Mouse (Mus musculus) MEL (cell line): ENCODE data around the gene Myh9. TPM values are rescaled to one million over a fixed set of nuclear protein-coding genes. Genes with fewer than 3 reads are reported as not detected.

Experiments used
- DNase-seq: peaks from one replicate; pipeline ENCODE4 v3.0.0; 2011; ENCODE audit warnings: low read depth, low spot score
- H3K27ac ChIP-seq: 2 replicates; pipeline ENCODE4 v1.5.1; 2012; ENCODE audit warnings: low read depth, mild to moderate bottlenecking, control low read depth, low read length, moderate library complexity; ENCODE audit not compliant: control insufficient read depth
- H3K27me3 ChIP-seq, 2 experiments: fragments of 150-350 bp in 1 of 2; sonication (generic) in 1 of 2; 2 replicates each; pipeline ENCODE4 v1.6.1; 2012; ENCODE audit warnings: low read length in 2 of 2, mild to moderate bottlenecking in 2 of 2, improper control_type of control experiment in 1 of 2, moderate library complexity in 1 of 2; ENCODE audit not compliant: insufficient read depth in 2 of 2, control insufficient read depth in 1 of 2
- H3K36me3 ChIP-seq, 2 experiments: 2 replicates each; pipeline ENCODE4 v1.6.1; 2012 to 2014; ENCODE audit warnings: low read length in 2 of 2, improper control_type of control experiment in 1 of 2, inconsistent platforms in 1 of 2, mild to moderate bottlenecking in 1 of 2; ENCODE audit not compliant: insufficient read depth in 2 of 2, control insufficient read depth in 1 of 2
- H3K4me1 ChIP-seq, 2 experiments: fragments of 150-350 bp in 1 of 2; sonication (generic) in 1 of 2; 2 replicates each; pipeline ENCODE4 v1.6.1; 2012; ENCODE audit warnings: low read length in 2 of 2, improper control_type of control experiment in 1 of 2, mild to moderate bottlenecking in 1 of 2; ENCODE audit not compliant: insufficient read depth in 2 of 2, control insufficient read depth in 1 of 2
- H3K4me3 ChIP-seq, 2 experiments: fragments of 150-350 bp in 1 of 2; sonication (generic) in 1 of 2; 2 replicates each; pipeline ENCODE4 v1.5.1; 2012; ENCODE audit warnings: low read depth in 2 of 2, low read length in 2 of 2, mild to moderate bottlenecking in 2 of 2, moderate library complexity in 2 of 2, control low read depth in 1 of 2, improper control_type of control experiment in 1 of 2; ENCODE audit not compliant: control insufficient read depth in 1 of 2, insufficient read depth in 1 of 2
- H3K79me2 ChIP-seq: 2 replicates; pipeline ENCODE4 v1.6.1; 2012; ENCODE audit warnings: mild to moderate bottlenecking, low read length, moderate library complexity; ENCODE audit not compliant: control insufficient read depth, poor library complexity, insufficient read depth
- H3K9ac ChIP-seq: 2 replicates; pipeline ENCODE4 v1.6.1; 2012; ENCODE audit warnings: low read depth, mild to moderate bottlenecking, control low read depth, low read length, moderate library complexity; ENCODE audit not compliant: control insufficient read depth, poor library complexity, severe bottlenecking
- H3K9me3 ChIP-seq: fragments of 150-350 bp; sonication (generic); replicated peaks from 2 replicates; pipeline ENCODE4 v1.6.1; 2012; ENCODE audit warnings: mild to moderate bottlenecking, low read length, improper control_type of control experiment, moderate library complexity; ENCODE audit not compliant: insufficient read depth
- CTCF ChIP-seq, 3 experiments: IDR thresholded peaks in 2 of 3; conservative IDR thresholded peaks in 1 of 3; 2 replicates each; pipeline ENCODE4 v1.5.1; 2011 to 2012; ENCODE audit warnings: low read length in 3 of 3, low read depth in 2 of 3, mild to moderate bottlenecking in 2 of 3, improper control_type of control experiment in 1 of 3, inconsistent platforms in 1 of 3, mixed read lengths in 1 of 3, moderate library complexity in 1 of 3; ENCODE audit not compliant: control insufficient read depth in 1 of 3, insufficient read depth in 1 of 3, poor library complexity in 1 of 3, severe bottlenecking in 1 of 3
- E2F4 ChIP-seq: IDR thresholded peaks from 2 replicates; pipeline ENCODE4 v1.6.1; 2011; ENCODE audit warnings: low read depth, low read length, improper control_type of control experiment, borderline replicate concordance
- GABPA ChIP-seq: IDR thresholded peaks from 2 replicates; pipeline ENCODE4 v1.6.1; 2012; ENCODE audit warnings: low read depth, mild to moderate bottlenecking, inconsistent platforms, low read length, improper control_type of control experiment, moderate library complexity
- HCFC1 ChIP-seq: IDR thresholded peaks from 2 replicates; pipeline ENCODE4 v1.6.1; 2012; ENCODE audit warnings: low read depth, mild to moderate bottlenecking, inconsistent platforms, low read length, improper control_type of control experiment, moderate library complexity
- KAT2A ChIP-seq: conservative IDR thresholded peaks from 2 replicates; pipeline ENCODE4 v1.6.1; 2012; ENCODE audit warnings: low read depth, low read length, improper control_type of control experiment, inconsistent platforms
- MAZ ChIP-seq: IDR thresholded peaks from 2 replicates; pipeline ENCODE4 v1.6.1; 2012; ENCODE audit warnings: low read depth, mild to moderate bottlenecking, inconsistent platforms, low read length, improper control_type of control experiment
- MEF2A ChIP-seq: IDR thresholded peaks from 2 replicates; pipeline ENCODE4 v1.6.1; 2014; ENCODE audit warnings: low read depth, mild to moderate bottlenecking, inconsistent platforms, low read length, improper control_type of control experiment; ENCODE audit not compliant: poor library complexity, insufficient replicate concordance, severe bottlenecking; ENCODE audit errors: extremely low read depth
- MXI1 ChIP-seq: IDR thresholded peaks from 2 replicates; pipeline ENCODE4 v1.6.1; 2011; ENCODE audit warnings: mild to moderate bottlenecking, low read depth, low read length, improper control_type of control experiment
- MYC ChIP-seq: IDR thresholded peaks from 2 replicates; pipeline ENCODE4 v1.6.1; 2011; ENCODE audit warnings: low read depth, mild to moderate bottlenecking, low read length, improper control_type of control experiment, moderate library complexity
- NELFE ChIP-seq: IDR thresholded peaks from 2 replicates; pipeline ENCODE4 v1.6.1; 2011; ENCODE audit warnings: low read depth, low read length, improper control_type of control experiment
- POLR2AphosphoS2 ChIP-seq: IDR thresholded peaks from 2 replicates; pipeline ENCODE4 v1.6.1; 2011; ENCODE audit warnings: low read length, improper control_type of control experiment
- RCOR1 ChIP-seq: IDR thresholded peaks from 2 replicates; pipeline ENCODE4 v1.6.1; 2012; ENCODE audit warnings: low read depth, mild to moderate bottlenecking, inconsistent platforms, low read length, improper control_type of control experiment
- SMC3 ChIP-seq: IDR thresholded peaks from 2 replicates; pipeline ENCODE4 v1.6.1; 2011; ENCODE audit warnings: low read depth, low read length, improper control_type of control experiment
- TAL1 ChIP-seq: IDR thresholded peaks from 2 replicates; pipeline ENCODE4 v1.6.1; 2012; ENCODE audit warnings: mild to moderate bottlenecking, inconsistent platforms, low read length, moderate library complexity, mixed read lengths
- polyA plus RNA-seq, 2 experiments: library from polyadenylated mRNA; stranded (reverse) in 1 of 2; unstranded in 1 of 2; fragments of >175 nt in 1 of 2; fragments of >200 nt in 1 of 2; gene quantifications; 2 replicates each; pipeline versions ENCODE4 v1.2.1 to v1.2.4; 2012; ENCODE audit warnings: low replicate concordance in 2 of 2, low read depth in 1 of 2; ENCODE audit not compliant: insufficient read length in 2 of 2, insufficient read depth in 1 of 2, missing spikeins in 1 of 2
- total RNA-seq: library from RNA; depleted of rRNA; stranded (reverse); fragments of 300-350 nt; gene quantifications from 2 replicates; pipeline ENCODE4 v1.2.3, GENCODE M21; 2012

Myh9 gene
- total and polyA plus RNA-seq, 3 experiments: 59.3 to 176 (median 158) TPM

DNA sequence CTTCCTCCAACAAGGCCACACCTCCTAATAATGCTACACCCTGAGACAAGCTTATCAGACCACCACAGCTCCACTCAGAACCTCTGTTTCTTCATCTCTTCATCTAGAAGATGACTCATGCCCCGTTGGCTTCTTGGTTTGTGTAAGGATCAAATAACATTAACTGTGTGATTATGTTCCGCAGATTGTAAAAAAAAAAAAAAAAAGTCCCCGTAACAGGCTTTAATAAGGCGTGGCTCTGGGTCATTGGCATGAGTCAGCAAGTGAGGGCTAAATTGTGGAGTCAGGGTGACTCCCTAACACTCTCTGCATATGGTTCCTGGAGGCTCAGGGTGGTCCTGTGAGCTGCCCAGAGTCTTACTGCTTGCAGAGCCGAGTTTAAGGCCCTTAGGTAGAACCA is 39.7 kb upstream of the Myh9 start (continued):
- TF ChIP-seq GABPA (peak; percentile 92), E2F4 (no peak), TAL1 (peak; percentile 96), RCOR1 (peak; percentile 98), POLR2AphosphoS2 (no peak), HCFC1 (peak; percentile 47), KAT2A (no peak), SMC3 (no peak), MEF2A (no peak), NELFE (no peak)

DNA sequence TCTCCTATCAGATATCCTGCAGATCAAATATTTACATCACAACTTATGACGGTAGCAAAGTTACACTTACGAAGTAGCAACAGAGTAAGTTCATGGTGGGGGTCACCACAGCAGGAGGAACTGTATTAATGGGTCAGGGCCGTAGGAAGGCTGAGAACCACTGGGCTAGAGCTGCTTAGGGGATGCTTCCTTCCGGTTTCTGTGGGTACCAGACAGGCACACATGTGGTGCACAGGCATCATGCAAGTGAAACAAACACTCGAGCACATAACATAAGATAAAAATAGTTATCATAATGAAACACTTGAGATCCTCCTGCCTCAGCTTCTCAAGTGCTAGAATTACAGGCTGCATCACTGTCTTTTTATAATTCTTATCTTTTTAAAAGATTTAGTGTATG is 38.8 kb upstream of the Myh9 start:
- no peaks in the 10 kb centered on the region for H3K9me3 ChIP-seq
- no peak overlapping the region for H3K4me3 ChIP-seq
- peaks cover 15 to 45% of the 10 kb centered on the region in 2 experiments for H3K4me1 ChIP-seq
- peaks cover 0 to 27% of the 10 kb centered on the region in 2 experiments; a peak in 2 of 4 replicates for H3K36me3 ChIP-seq
- no peaks in the 10 kb centered on the region for H3K27me3 ChIP-seq
- TF ChIP-seq CTCF (IDR thresholded peaks at IDR 0.05 in 2 of 3, conservative IDR thresholded peaks at IDR 0.05 in 1 of 3; ENCODE audit: control insufficient read depth in 1 of 3, insufficient read depth in 1 of 3, low read depth in 2 of 3, low read length in 3 of 3, poor library complexity in 1 of 3, severe bottlenecking in 1 of 3) (no peak), MYC (peak; percentile 47; the same call in 1 of the 2 replicates)
- H3K79me2 ChIP-seq: no peaks in the 10 kb centered on the region
- peak; percentile 24 for DNase-seq
- no peak overlapping the region for H3K9ac ChIP-seq
- peak overlapping the region; percentile 94 for H3K27ac ChIP-seq

DNA sequence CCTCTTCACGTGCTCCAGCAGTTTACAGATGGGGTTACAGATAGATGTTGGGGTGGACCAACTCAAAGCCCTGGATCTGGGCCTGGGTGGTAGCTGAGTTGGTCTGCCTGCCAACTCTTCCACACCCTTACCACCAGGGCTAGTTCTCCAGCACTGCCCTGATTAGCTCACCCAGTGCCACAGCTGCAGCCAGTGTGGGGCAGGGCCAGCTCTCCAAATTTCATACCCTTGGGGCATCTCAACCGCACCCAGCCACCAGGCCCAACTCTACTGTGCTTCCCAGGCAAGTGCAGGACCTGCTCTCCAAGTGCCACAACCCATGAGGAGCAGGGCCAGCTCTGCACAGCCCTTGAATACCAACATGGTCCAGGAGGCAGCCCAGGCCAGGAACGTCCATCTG is 37.8 kb upstream of the Myh9 start:
- H3K27me3 ChIP-seq: no peaks in the 10 kb centered on the region
- H3K4me1 ChIP-seq: peaks cover 9 to 37% of the 10 kb centered on the region in 2 experiments
- TF ChIP-seq CTCF (IDR thresholded peaks at IDR 0.05 in 2 of 3, conservative IDR thresholded peaks at IDR 0.05 in 1 of 3; ENCODE audit: control insufficient read depth in 1 of 3, insufficient read depth in 1 of 3, low read depth in 2 of 3, low read length in 3 of 3, poor library complexity in 1 of 3, severe bottlenecking in 1 of 3) (no peak), NELFE (no peak), MAZ (no peak), TAL1 (no peak), MXI1 (no peak)
- TF ChIP-seq, all 39 proteins: peak for 0
- no peak for DNase-seq
- no peak overlapping the region for H3K27ac ChIP-seq
- H3K9ac ChIP-seq: no peak overlapping the region
- H3K9me3 ChIP-seq: no peaks in the 10 kb centered on the region
- H3K79me2 ChIP-seq: no peaks in the 10 kb centered on the region
- no peak overlapping the region for H3K4me3 ChIP-seq
- peaks cover 0 to 22% of the 10 kb centered on the region in 2 experiments; a peak in 2 of 4 replicates for H3K36me3 ChIP-seq
